Mouse (Mus musculus) lung, postnatal 10 days (tissue): ENCODE results near the gene Olfr447.

Experiments
- DNase-seq: peaks from one replicate; pipeline ENCODE4 v3.0.0; 2021

Gene Olfr447

DNA sequence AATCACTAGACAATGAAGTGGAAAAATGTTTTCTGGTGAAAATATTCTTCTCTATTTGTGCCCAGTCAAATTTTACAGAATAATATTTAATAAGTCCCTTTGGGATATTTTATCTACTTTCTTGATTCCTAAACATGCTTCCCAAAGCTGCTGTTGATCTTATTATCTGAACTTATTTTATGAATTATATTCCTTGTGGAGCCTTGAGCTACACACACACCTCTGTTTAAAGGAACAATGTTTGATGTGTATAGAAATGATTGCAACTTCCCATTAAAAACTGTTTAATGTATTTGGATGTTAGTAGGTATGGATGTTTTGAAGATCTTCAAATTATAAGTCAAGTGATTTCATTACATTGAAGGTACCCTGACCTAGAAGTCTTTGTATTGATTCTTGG, at the start of gene Olfr447:
Olfr447 (plus strand) TSS at position 301 of the 400 bp plus-strand sequence.
- no peak for DNase-seq

DNA sequence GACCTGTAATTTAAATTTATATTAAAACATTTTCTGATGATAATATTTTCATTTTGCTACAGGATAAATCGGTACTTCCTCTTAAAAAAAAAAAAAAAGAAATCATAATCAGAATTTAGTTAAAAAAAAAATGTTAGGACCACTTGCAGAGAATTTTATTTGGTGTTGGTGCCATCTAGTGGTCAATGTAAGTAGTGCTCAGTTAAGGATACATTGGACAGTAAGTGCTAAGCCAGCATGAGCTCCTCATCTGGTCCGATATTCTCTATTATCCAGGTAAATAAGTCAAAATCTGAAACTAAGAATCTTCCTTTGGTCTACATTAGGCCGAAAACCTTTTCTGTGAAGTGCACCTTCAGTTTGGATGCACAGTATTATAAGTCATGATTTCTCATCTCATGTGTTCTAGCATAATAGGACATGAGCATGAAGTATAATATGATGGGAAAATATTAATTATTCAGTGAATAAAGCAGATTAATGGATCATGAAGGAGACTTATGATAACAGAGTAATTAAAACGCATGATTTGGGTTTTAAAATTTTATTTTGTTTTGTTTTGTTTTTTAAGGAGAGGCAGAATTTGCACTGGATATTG, 48.4 kb upstream of the Olfr447 start:
- DNase-seq, result peak; percentile 71

DNA sequence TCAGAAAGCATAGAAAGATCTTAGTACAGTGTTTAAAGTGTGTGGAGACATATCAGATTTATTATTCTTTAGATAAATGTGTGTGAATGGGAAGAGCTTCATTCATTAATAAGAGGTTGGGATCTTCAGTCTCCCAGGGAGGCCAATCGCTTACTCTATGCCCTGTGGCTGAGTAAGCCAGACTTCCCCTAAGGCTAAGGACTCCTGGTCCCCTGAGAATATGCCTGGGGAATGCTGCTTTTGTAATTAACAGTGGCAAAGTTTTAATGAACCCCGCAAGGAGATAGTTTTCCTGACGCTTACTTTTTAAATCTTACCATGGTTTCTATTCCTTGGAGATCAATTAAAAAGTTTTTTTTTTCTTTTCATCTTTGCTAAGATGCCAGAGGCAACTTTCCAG, 39.0 kb upstream of the Olfr447 start:
- DNase-seq, result no peak

DNA sequence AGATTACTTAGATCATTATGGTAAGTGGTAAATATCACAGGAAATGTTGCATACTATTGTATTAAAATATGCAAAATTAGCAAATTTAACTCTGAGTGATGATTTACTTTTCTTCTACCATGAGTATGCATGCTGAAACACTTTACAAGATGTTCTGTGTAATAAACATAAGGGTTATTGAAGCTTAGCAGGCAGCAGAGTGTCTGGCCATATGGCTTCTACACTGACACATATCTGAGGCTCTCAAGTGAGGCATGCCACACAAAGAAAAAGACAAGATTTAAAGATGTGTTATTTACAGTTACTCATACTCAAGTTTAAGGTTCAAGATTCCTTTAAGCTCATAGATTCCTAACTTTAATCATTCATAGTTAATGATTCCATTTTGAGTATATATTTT, 32.4 kb upstream of the Olfr447 start:
- DNase-seq, result no peak

DNA sequence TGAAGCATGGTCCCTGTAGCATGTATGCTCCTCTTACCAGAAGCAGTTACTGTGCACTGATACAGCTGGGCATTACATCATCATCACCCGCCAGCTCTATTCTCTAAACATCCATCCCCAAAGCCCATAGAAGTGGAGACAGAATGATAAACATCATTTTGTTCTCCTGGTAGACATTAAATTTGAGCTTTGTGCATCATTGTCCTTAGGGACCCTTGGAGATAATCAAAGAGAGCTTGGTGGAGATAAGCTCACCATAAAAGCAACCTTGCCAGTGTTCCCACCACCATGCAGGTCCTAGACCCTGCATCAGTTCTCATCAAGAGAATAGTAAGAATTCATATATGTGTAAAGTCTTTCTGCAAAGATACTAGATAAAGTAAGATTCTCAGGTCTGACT, 18.5 kb upstream of the Olfr447 start, which contains the start of gene Olfr448:
Olfr448 (plus strand) TSS at position 301 of the 400 bp plus-strand sequence.
- no peak for DNase-seq

DNA sequence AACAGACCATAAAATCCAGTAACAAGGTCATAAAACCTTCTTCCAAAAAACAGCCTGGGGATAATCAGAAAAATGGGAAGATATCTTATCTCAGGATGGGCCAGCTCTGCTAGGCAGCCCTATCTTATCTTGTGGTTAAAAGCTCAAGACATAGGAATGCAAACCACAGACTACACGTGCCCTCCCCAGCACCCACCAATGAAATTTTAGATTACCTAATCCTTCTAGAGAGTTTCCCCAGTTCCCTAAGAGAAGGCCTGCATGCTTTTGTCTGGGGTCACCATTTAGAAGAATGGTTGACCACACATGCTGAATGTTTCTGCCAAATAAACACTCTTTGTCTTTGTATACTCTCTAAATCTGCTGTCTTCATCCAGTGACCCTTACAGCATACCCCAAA, 8.3 kb upstream of the Olfr447 start:
- DNase-seq, result no peak

DNA sequence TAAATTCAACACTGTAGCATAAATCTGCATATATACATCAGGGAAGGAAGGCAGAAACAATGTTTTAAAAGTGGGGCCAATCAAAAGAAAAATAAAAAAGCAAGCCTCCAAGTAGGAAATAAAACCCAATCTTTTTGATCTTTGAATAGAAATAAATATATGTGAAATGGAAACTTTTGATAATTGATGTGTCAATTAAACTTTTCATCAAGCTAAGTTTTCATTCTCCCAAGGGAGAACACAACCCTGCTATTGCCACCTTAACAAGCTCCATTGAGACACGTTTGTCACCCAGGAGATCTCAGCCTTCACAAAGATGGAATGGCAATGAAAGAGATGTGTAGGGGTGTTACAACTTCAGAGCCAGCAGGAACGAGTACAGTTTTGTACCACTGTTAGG, 12.4 kb downstream of the Olfr447 start, which contains the start of gene Olfr446:
Olfr446 (plus strand) TSS at position 301 of the 400 bp plus-strand sequence.
- no peak for DNase-seq

DNA sequence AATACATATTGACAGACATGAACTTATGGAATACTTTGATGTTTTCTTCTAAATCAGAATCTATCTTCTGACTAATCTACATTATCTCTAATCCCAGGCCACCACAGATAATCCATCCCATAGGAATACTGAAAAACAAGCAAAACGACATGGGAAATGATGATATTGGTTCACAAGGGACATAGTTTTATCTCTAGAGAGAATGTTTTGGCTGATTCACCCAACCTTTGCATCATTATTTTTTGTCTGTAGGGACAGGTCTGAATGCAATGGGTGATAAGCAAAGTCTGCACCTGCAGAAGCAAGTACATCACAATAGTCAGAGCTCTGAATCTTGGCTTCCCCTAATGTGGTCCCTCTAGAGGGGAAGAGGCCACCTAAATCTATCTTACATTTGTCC, 40.1 kb downstream of the Olfr447 start, which contains the start of gene Olfr444:
Olfr444 (plus strand) TSS at position 301 of the 400 bp plus-strand sequence.
- DNase-seq, result no peak
